Mouse (Mus musculus) heart, adult 18-20 months (tissue): ENCODE results near the gene Tnfrsf13b. TPM values are rescaled to one million over a fixed set of nuclear protein-coding genes. Genes with fewer than 3 reads are reported as not detected.

Experiments
- DNase-seq, 2 experiments: peaks; one replicate each; pipeline ENCODE4 v3.0.0; 2021 to 2022; ENCODE audit warnings: mixed read lengths in 1 of 2
- long read RNA-seq, 2 experiments: library from polyadenylated mRNA; stranded (forward); transcript quantifications; one replicate each; pipeline ENCODE4 v2.0.0; 2021
- total RNA-seq, 2 experiments: library from RNA; stranded (reverse); gene quantifications; 2 replicates each; pipeline ENCODE4 v1.2.3; 2021

The Tnfrsf13b gene
- 1 to 10 TPM in 1 of 2 experiments, under 1 TPM in 1; 0.50 to 1.5 TPM for total RNA-seq
- long read RNA-seq, experiment 1, partial matches to known transcripts = 0 of 1 reads
- long read RNA-seq, experiment 1, other reads (novel, unspliced or antisense) = 1 of 1 reads
- long read RNA-seq, experiment 2, partial matches to known transcripts = 0 of 1 reads
- long read RNA-seq, experiment 2, other reads (novel, unspliced or antisense) = 0 of 1 reads

- no peak for DNase-seq
Observed at GRCm38 (mm10) chr11:61126606-61127355, at the start of gene Tnfrsf13b. Gene Tnfrsf13b, plus strand, starts transcription at chr11:61126755.

GRCm38 (mm10) chr11:61081624-61082023, 44.9 kb upstream of the Tnfrsf13b start:
- DNase-seq = no peak

GRCm38 (mm10) chr11:61090195-61090594, 36.4 kb upstream of the Tnfrsf13b start:
- DNase-seq = no peak

GRCm38 (mm10) chr11:61091192-61091591, 35.4 kb upstream of the Tnfrsf13b start:
- no peak for DNase-seq

GRCm38 (mm10) chr11:61091642-61092262, 34.8 kb upstream of the Tnfrsf13b start:
- DNase-seq = peak; percentile 51 to 83

- no peak for DNase-seq
Observed at GRCm38 (mm10) chr11:61098046-61098445, 28.5 kb upstream of the Tnfrsf13b start.

GRCm38 (mm10) chr11:61102397-61103339, 23.9 kb upstream of the Tnfrsf13b start:
- DNase-seq = no peak

GRCm38 (mm10) chr11:61104241-61104901, 22.2 kb upstream of the Tnfrsf13b start:
- peak; percentile 84 to 92 for DNase-seq

GRCm38 (mm10) chr11:61108911-61109361, 17.6 kb upstream of the Tnfrsf13b start:
- DNase-seq = peak in 1 of 2 experiments; percentile 24

GRCm38 (mm10) chr11:61109707-61110106, 16.8 kb upstream of the Tnfrsf13b start:
- no peak for DNase-seq

GRCm38 (mm10) chr11:61110113-61110512, 16.4 kb upstream of the Tnfrsf13b start:
- no peak for DNase-seq

GRCm38 (mm10) chr11:61110928-61111327, 15.6 kb upstream of the Tnfrsf13b start:
- DNase-seq = no peak

- no peak for DNase-seq
Observed at GRCm38 (mm10) chr11:61111472-61111871, 15.1 kb upstream of the Tnfrsf13b start.

- DNase-seq = no peak
Observed at GRCm38 (mm10) chr11:61112323-61112995, 14.1 kb upstream of the Tnfrsf13b start.

- no peak for DNase-seq
Observed at GRCm38 (mm10) chr11:61116226-61116625, 10.3 kb upstream of the Tnfrsf13b start.

GRCm38 (mm10) chr11:61119996-61120583, 6.5 kb upstream of the Tnfrsf13b start:
- DNase-seq = no peak

- no peak for DNase-seq
Observed at GRCm38 (mm10) chr11:61122283-61122768, 4.2 kb upstream of the Tnfrsf13b start.

- DNase-seq = no peak
Observed at GRCm38 (mm10) chr11:61122769-61123288, 3.7 kb upstream of the Tnfrsf13b start.

- no peak for DNase-seq
Observed at GRCm38 (mm10) chr11:61123886-61124285, 2.7 kb upstream of the Tnfrsf13b start.

GRCm38 (mm10) chr11:61125970-61126369, 585 bp upstream of the Tnfrsf13b start:
- DNase-seq = no peak
